8 mouse cellular contexts compared by ENCODE assay signal in the genomic region with DNA sequence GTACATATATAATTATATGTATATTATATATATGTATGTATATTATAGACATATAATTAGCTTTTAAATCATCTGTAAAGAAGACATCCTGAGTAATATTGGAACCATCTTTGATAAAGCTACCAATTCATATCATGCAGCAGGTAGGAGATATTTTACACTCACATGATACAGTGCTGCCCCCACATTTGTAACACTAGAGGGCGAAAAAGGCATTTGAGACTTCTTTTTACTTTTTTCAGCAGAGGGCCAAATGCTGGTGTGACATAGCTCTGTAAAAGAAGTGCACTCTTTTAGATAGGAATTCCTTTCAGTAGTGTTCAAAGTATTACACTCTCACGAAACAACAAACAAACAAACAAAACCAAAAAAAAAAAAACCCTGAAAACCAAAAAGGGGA. TPM values are rescaled to one million over a fixed set of nuclear protein-coding genes. Genes with fewer than 3 reads are reported as not detected.
A peak's percentile ranks its signal among the peaks of the same experiment; 100 is the strongest.
DNase-seq lines count a peak whose midpoint lies in the region; ATAC-seq and TF ChIP-seq lines count a peak whose summit lies in the region.

No protein-coding gene starts in this region.

- H3K4me2 ChIP-seq in neural tube, embryonic 11.5 days (ENCODE audit: low read depth), result no peak overlapping the region
- H3K4me2 ChIP-seq in neural tube, embryonic 15.5 days, result no peak overlapping the region
- H3K4me2 ChIP-seq in lung, embryonic 14.5 days, result no peak overlapping the region
- no peak overlapping the region for H3K4me2 ChIP-seq in intestine, embryonic 15.5 days (replicated peaks)

- peak; percentile 79 for TF ChIP-seq CTCF in lung, embryonic 14.5 days (IDR thresholded peaks at IDR 0.05; ENCODE audit: low read depth)

- H3K4me1 ChIP-seq in neural tube, embryonic 11.5 days (ENCODE audit: control insufficient read depth, insufficient read depth, low read length), result 0 out of 2 replicates have a peak, but pooled peaks cover 5% of the 10 kb centered on the region
- peaks cover 12% of the 10 kb centered on the region for H3K4me1 ChIP-seq in neural tube, embryonic 15.5 days
- H3K4me1 ChIP-seq in lung, embryonic 14.5 days (ENCODE audit: insufficient read depth), result no peaks in the 10 kb centered on the region
- H3K4me1 ChIP-seq in intestine, embryonic 15.5 days (replicated peaks), result peaks cover 12% of the 10 kb centered on the region; the same call in 1 of the 2 replicates

- H3K27ac ChIP-seq in neural tube, embryonic 11.5 days (ENCODE audit: low read depth, low read length), result no peak overlapping the region
- H3K27ac ChIP-seq in neural tube, embryonic 15.5 days (replicated peaks), result no peak overlapping the region
- no peak overlapping the region for H3K27ac ChIP-seq in lung, embryonic 14.5 days (ENCODE audit: low read depth)
- no peak overlapping the region for H3K27ac ChIP-seq in intestine, embryonic 15.5 days

- no peak for ATAC-seq in neural tube, embryonic 11.5 days (ENCODE audit: insufficient read depth, low FRiP score, low TSS enrichment)
- no peak for ATAC-seq in neural tube, embryonic 15.5 days (ENCODE audit: low FRiP score)
- ATAC-seq in hematopoietic stem cell, adult 5-6 weeks (replicated peaks in 1 of 2; ENCODE audit: insufficient read depth in 1 of 2, low FRiP score in 2 of 2, low TSS enrichment in 1 of 2, low read depth in 1 of 2, poor library complexity in 2 of 2, severe bottlenecking in 2 of 2), result peak; percentile 33 to 40; a peak in 2 of 4 replicates
- ATAC-seq in lung, embryonic 14.5 days (ENCODE audit: insufficient read depth), result peak; percentile 11; the same call in 1 of the 2 replicates
- no peak for ATAC-seq in intestine, embryonic 15.5 days

- DNase-seq in cerebellum, adult 9-11 months, result peak; percentile 23
- DNase-seq in cerebellum, adult 8-10 months, result no peak
- DNase-seq in neural tube, embryonic 11.5 days (ENCODE audit: low spot score), result peak; percentile 31
- peak; percentile 61 for DNase-seq in brain, embryonic 18.5 days (ENCODE audit: low read depth, low spot score)
- peak; percentile 86 for DNase-seq in lung, embryonic 14.5 days

- H3K9ac ChIP-seq in neural tube, embryonic 11.5 days (ENCODE audit: low read length), result no peak overlapping the region
- H3K9ac ChIP-seq in neural tube, embryonic 15.5 days (replicated peaks), result no peak overlapping the region
- no peak overlapping the region for H3K9ac ChIP-seq in lung, embryonic 14.5 days
- no peak overlapping the region for H3K9ac ChIP-seq in intestine, embryonic 15.5 days

- H3K36me3 ChIP-seq in neural tube, embryonic 11.5 days (ENCODE audit: control insufficient read depth, insufficient read depth, low read length), result no peaks in the 10 kb centered on the region
- no peaks in the 10 kb centered on the region for H3K36me3 ChIP-seq in neural tube, embryonic 15.5 days
- H3K36me3 ChIP-seq in lung, embryonic 14.5 days (ENCODE audit: insufficient read depth), result no peaks in the 10 kb centered on the region
- H3K36me3 ChIP-seq in intestine, embryonic 15.5 days, result no peaks in the 10 kb centered on the region

- H3K4me3 ChIP-seq in neural tube, embryonic 11.5 days (ENCODE audit: low read depth, low read length), result no peak overlapping the region
- H3K4me3 ChIP-seq in neural tube, embryonic 15.5 days (replicated peaks), result no peak overlapping the region
- no peak overlapping the region for H3K4me3 ChIP-seq in lung, embryonic 14.5 days (ENCODE audit: low read depth, low read length)
- no peak overlapping the region for H3K4me3 ChIP-seq in intestine, embryonic 15.5 days (replicated peaks)

- H3K27me3 ChIP-seq in neural tube, embryonic 11.5 days (ENCODE audit: control insufficient read depth, insufficient read depth, low read length), result no peaks in the 10 kb centered on the region
- no peaks in the 10 kb centered on the region for H3K27me3 ChIP-seq in neural tube, embryonic 15.5 days (replicated peaks)
- no peaks in the 10 kb centered on the region for H3K27me3 ChIP-seq in lung, embryonic 14.5 days (ENCODE audit: insufficient read depth, low read length)
- no peaks in the 10 kb centered on the region for H3K27me3 ChIP-seq in intestine, embryonic 15.5 days (replicated peaks)

- H3K9me3 ChIP-seq in neural tube, embryonic 11.5 days (ENCODE audit: control insufficient read depth, low read length), result no peaks in the 10 kb centered on the region
- no peaks in the 10 kb centered on the region for H3K9me3 ChIP-seq in neural tube, embryonic 15.5 days (replicated peaks)
- no peaks in the 10 kb centered on the region for H3K9me3 ChIP-seq in lung, embryonic 14.5 days (ENCODE audit: low read depth, low read length)
- no peaks in the 10 kb centered on the region for H3K9me3 ChIP-seq in intestine, embryonic 15.5 days

- 28% methylated on average over 2 of the region's 2 CpGs for WGBS in neural tube, embryonic 11.5 days
- WGBS in neural tube, embryonic 15.5 days, result 34% methylated on average over 2 of the region's 2 CpGs
- 11% methylated on average over 2 of the region's 2 CpGs for WGBS in lung, embryonic 14.5 days
- 21% methylated on average over 2 of the region's 2 CpGs for WGBS in intestine, embryonic 15.5 days

RNA-seq across cellular contexts. Expression of a gene that starts 0.9 kb away (rescaled TPM):
- 27.8 and 29.9 TPM in 2 replicates for polyA plus RNA-seq in neural tube, embryonic 11.5 days (2014; fragmentation: Nextera tagmentation; extraction: Ambion mirVana)
- polyA plus RNA-seq in neural tube, embryonic 15.5 days (2015; fragmentation: Nextera tagmentation; extraction: Ambion mirVana), result 43.0 and 50.5 TPM in 2 replicates
- 14.5 and 23.8 TPM in 2 replicates for total RNA-seq in hematopoietic stem cell, adult 5-6 weeks (2017)
- 15.2 and 15.4 TPM in 2 replicates for polyA plus RNA-seq in lung, embryonic 14.5 days (2014; fragmentation: Nextera tagmentation; extraction: Ambion mirVana)
- polyA plus RNA-seq in intestine, embryonic 15.5 days (2015; fragmentation: Nextera tagmentation; extraction: Ambion mirVana), result 12.9 and 13.4 TPM in 2 replicates

RNA-seq across cellular contexts. Expression of a gene that starts 1.1 kb away (rescaled TPM):
- 29.8 and 32.4 TPM in 2 replicates for polyA plus RNA-seq in neural tube, embryonic 11.5 days (2014; fragmentation: Nextera tagmentation; extraction: Ambion mirVana)
- polyA plus RNA-seq in neural tube, embryonic 15.5 days (2015; fragmentation: Nextera tagmentation; extraction: Ambion mirVana), result 45.4 and 51.6 TPM in 2 replicates
- 11.1 and 13.3 TPM in 2 replicates for total RNA-seq in hematopoietic stem cell, adult 5-6 weeks (2017)
- polyA plus RNA-seq in lung, embryonic 14.5 days (2014; fragmentation: Nextera tagmentation; extraction: Ambion mirVana), result 30.5 and 32.8 TPM in 2 replicates
- polyA plus RNA-seq in intestine, embryonic 15.5 days (2015; fragmentation: Nextera tagmentation; extraction: Ambion mirVana), result 22.4 and 25.4 TPM in 2 replicates

RNA-seq across cellular contexts. Expression of a gene that starts 16.1 kb away (rescaled TPM):
- polyA plus RNA-seq in neural tube, embryonic 11.5 days (2014; fragmentation: Nextera tagmentation; extraction: Ambion mirVana), result 0.55 and 1.3 TPM in 2 replicates
- polyA plus RNA-seq in neural tube, embryonic 15.5 days (2015; fragmentation: Nextera tagmentation; extraction: Ambion mirVana), result 0.96 and 1.1 TPM in 2 replicates
- not detected in 2 replicates for total RNA-seq in hematopoietic stem cell, adult 5-6 weeks (2017)
- 0.61 and 0.74 TPM in 2 replicates for polyA plus RNA-seq in lung, embryonic 14.5 days (2014; fragmentation: Nextera tagmentation; extraction: Ambion mirVana)
- 0.73 and 0.83 TPM in 2 replicates for polyA plus RNA-seq in intestine, embryonic 15.5 days (2015; fragmentation: Nextera tagmentation; extraction: Ambion mirVana)

Comparison
In these comparisons a context has a peak if more than half of its experiments do, and no peak if none do; other contexts are left out.
1. ATAC-seq: peak in hematopoietic stem cell, adult 5-6 weeks (2 of 2) and lung, embryonic 14.5 days (single experiment); none in neural tube, embryonic 11.5 days (single experiment), neural tube, embryonic 15.5 days (single experiment) and intestine, embryonic 15.5 days (single experiment).